Mouse (Mus musculus) forebrain, embryonic 10.5 days (tissue): ENCODE data around the gene Gcgr. TPM values are rescaled to one million over a fixed set of nuclear protein-coding genes. Genes with fewer than 3 reads are reported as not detected.
A peak's percentile ranks its signal among the peaks of the same experiment; 100 is the strongest.
"Not testable (repeated sequence)": the region's sequence is repeated elsewhere in the genome, so short reads cannot be mapped to it uniquely, and the experiment has no call there.

Experiments
- DNase-seq: peaks from one replicate; pipeline ENCODE4 v3.0.0-alpha.2; 2017; ENCODE audit warnings: low spot score; ENCODE audit errors: extremely low spot score
- H3K27ac ChIP-seq: fragments of 300-500 bp; sonication (generic); 2 replicates; pipeline ENCODE4 v1.5.1; 2016; ENCODE audit warnings: mild to moderate bottlenecking
- H3K27me3 ChIP-seq: fragments of 300-500 bp; sonication (generic); 2 replicates; pipeline ENCODE4 v1.6.1; 2016; ENCODE audit warnings: mild to moderate bottlenecking; ENCODE audit not compliant: poor library complexity, severe bottlenecking
- H3K36me3 ChIP-seq: fragments of 300-500 bp; sonication (generic); replicated peaks from 2 replicates; pipeline ENCODE4 v1.6.1; 2016; ENCODE audit warnings: mild to moderate bottlenecking, moderate library complexity
- H3K4me1 ChIP-seq: fragments of 300-500 bp; sonication (generic); 2 replicates; pipeline ENCODE4 v1.6.1; 2016
- H3K4me3 ChIP-seq: fragments of 300-500 bp; sonication (generic); 2 replicates; pipeline ENCODE4 v1.5.1; 2016; ENCODE audit warnings: mild to moderate bottlenecking, moderate library complexity
- H3K9me3 ChIP-seq: fragments of 300-500 bp; sonication (generic); 2 replicates; pipeline ENCODE4 v1.6.1; 2016; ENCODE audit warnings: mild to moderate bottlenecking, moderate library complexity
- WGBS: fragments of 180-500 bp; shearing (Covaris S2); methylation state at CpG from one replicate; pipeline ENCODE4 v1.1.7; 2016; 5-methylcytosine and 5-hydroxymethylcytosine counted together
- polyA plus RNA-seq: library from polyadenylated mRNA; unstranded; fragments of >200 nt; fragmentation: Nextera tagmentation; extraction: Ambion mirVana; gene quantifications from 2 replicates; pipeline ENCODE4 v1.2.1, GENCODE M21; 2016

Gcgr gene
- polyA plus RNA-seq, 1 experiment from 2014 or later, result 0.16 TPM

- Histone ChIP-seq H3K9me3 (no peaks in the 10 kb centered on the region), H3K4me1 (peaks cover 27% of the 10 kb centered on the region), H3K27ac (peak overlapping the region; percentile 82), H3K27me3 (peaks cover 9% of the 10 kb centered on the region), H3K4me3 (no peak overlapping the region), H3K36me3 (no peaks in the 10 kb centered on the region)
- WGBS, result 22% methylated on average over 4 of the region's 4 CpGs
- DNase-seq, result no peak
Measured at GRCm38 (mm10) chr11:120509940-120510339, 20.6 kb upstream of the Gcgr start.

- Histone ChIP-seq H3K4me3 (peak overlapping the region; percentile 40), H3K27ac (peak overlapping the region; percentile 82), H3K4me1 (peaks cover 29% of the 10 kb centered on the region), H3K9me3 (no peaks in the 10 kb centered on the region), H3K27me3 (peaks cover 9% of the 10 kb centered on the region), H3K36me3 (no peaks in the 10 kb centered on the region)
- DNase-seq, result no peak
- WGBS, result 1% methylated on average over 16 of the region's 16 CpGs
Measured at GRCm38 (mm10) chr11:120510375-120511030, 20.0 kb upstream of the Gcgr start.

GRCm38 (mm10) chr11:120512790-120513453 lies 17.6 kb upstream of the Gcgr start:
- WGBS, result 57% methylated on average over 6 of the region's 6 CpGs
- H3K4me3 ChIP-seq, result no peak overlapping the region

GRCm38 (mm10) chr11:120514262-120514661 lies 16.2 kb upstream of the Gcgr start:
- not testable (repeated sequence) for H3K27ac ChIP-seq, H3K4me3 ChIP-seq, H3K9me3 ChIP-seq, H3K27me3 ChIP-seq, DNase-seq, H3K36me3 ChIP-seq
- 95% methylated on average over 2 of the region's 2 CpGs for WGBS
- H3K4me1 ChIP-seq, result peaks cover 38% of the 10 kb centered on the region

More at GRCm38 (mm10) chr11:120512790-120513453, 17.6 kb upstream of the Gcgr start:
- DNase-seq, result no peak
- H3K9me3 ChIP-seq, result no peaks in the 10 kb centered on the region
- peaks cover 13% of the 10 kb centered on the region for H3K27me3 ChIP-seq
- H3K4me1 ChIP-seq, result peaks cover 34% of the 10 kb centered on the region
- H3K27ac ChIP-seq, result no peak overlapping the region
- H3K36me3 ChIP-seq, result no peaks in the 10 kb centered on the region

- no peaks in the 10 kb centered on the region for H3K9me3 ChIP-seq
- 21% methylated on average over 17 of the region's 17 CpGs for WGBS
- H3K27me3 ChIP-seq, result peaks cover 7% of the 10 kb centered on the region; the same call in 1 of the 2 replicates
- H3K27ac ChIP-seq, result peak overlapping the region; percentile 26; the same call in 1 of the 2 replicates
- peaks cover 32% of the 10 kb centered on the region for H3K4me1 ChIP-seq
- DNase-seq, result peak; percentile 88
- no peaks in the 10 kb centered on the region for H3K36me3 ChIP-seq
- no peak overlapping the region for H3K4me3 ChIP-seq
Measured at GRCm38 (mm10) chr11:120515611-120516010, 14.9 kb upstream of the Gcgr start.

GRCm38 (mm10) chr11:120517147-120517546 lies 13.4 kb upstream of the Gcgr start:
- Histone ChIP-seq H3K27ac (no peak overlapping the region), H3K4me1 (peaks cover 22% of the 10 kb centered on the region), H3K27me3 (peaks cover 4% of the 10 kb centered on the region; the same call in 1 of the 2 replicates), H3K4me3 (no peak overlapping the region), H3K9me3 (no peaks in the 10 kb centered on the region), H3K36me3 (no peaks in the 10 kb centered on the region)
- no peak for DNase-seq
- 84% methylated on average over 4 of the region's 4 CpGs for WGBS

GRCm38 (mm10) chr11:120518027-120518426 lies 12.5 kb upstream of the Gcgr start:
- H3K9me3 ChIP-seq, result no peaks in the 10 kb centered on the region
- WGBS, result 73% methylated on average over 6 of the region's 6 CpGs
- no peak overlapping the region for H3K27ac ChIP-seq

GRCm38 (mm10) chr11:120518558-120518957 lies 11.9 kb upstream of the Gcgr start:
- H3K36me3 ChIP-seq, result no peaks in the 10 kb centered on the region
- peaks cover 15% of the 10 kb centered on the region for H3K4me1 ChIP-seq
- H3K4me3 ChIP-seq, result no peak overlapping the region
- H3K9me3 ChIP-seq, result no peaks in the 10 kb centered on the region
- peaks cover 4% of the 10 kb centered on the region; the same call in 1 of the 2 replicates for H3K27me3 ChIP-seq
- H3K27ac ChIP-seq, result no peak overlapping the region
- WGBS, result 87% methylated on average over 6 of the region's 6 CpGs
- no peak for DNase-seq

More at GRCm38 (mm10) chr11:120518027-120518426, 12.5 kb upstream of the Gcgr start:
- DNase-seq, result no peak
- H3K4me1 ChIP-seq, result peaks cover 18% of the 10 kb centered on the region
- H3K4me3 ChIP-seq, result no peak overlapping the region
- no peaks in the 10 kb centered on the region for H3K36me3 ChIP-seq
- peaks cover 4% of the 10 kb centered on the region; the same call in 1 of the 2 replicates for H3K27me3 ChIP-seq

GRCm38 (mm10) chr11:120519738-120520137 lies 10.8 kb upstream of the Gcgr start:
- H3K4me3 ChIP-seq, result peak overlapping the region; percentile 6; the same call in 1 of the 2 replicates
- no peak overlapping the region for H3K27ac ChIP-seq
- peaks cover 15% of the 10 kb centered on the region for H3K4me1 ChIP-seq
- H3K36me3 ChIP-seq, result no peaks in the 10 kb centered on the region
- 64% methylated on average over 9 of the region's 9 CpGs for WGBS
- DNase-seq, result no peak
- H3K9me3 ChIP-seq, result no peaks in the 10 kb centered on the region
- peaks cover 4% of the 10 kb centered on the region; the same call in 1 of the 2 replicates for H3K27me3 ChIP-seq

- Histone ChIP-seq H3K27ac (no peak overlapping the region), H3K9me3 (no peaks in the 10 kb centered on the region), H3K4me1 (peaks cover 14% of the 10 kb centered on the region), H3K4me3 (no peak overlapping the region), H3K36me3 (no peaks in the 10 kb centered on the region), H3K27me3 (peaks cover 4% of the 10 kb centered on the region; the same call in 1 of the 2 replicates)
- 83% methylated on average over 9 of the region's 9 CpGs for WGBS
- no peak for DNase-seq
Measured at GRCm38 (mm10) chr11:120520498-120520897, 10.0 kb upstream of the Gcgr start.

- WGBS, result 93% methylated on average over 5 of the region's 5 CpGs
- H3K27ac ChIP-seq, result no peak overlapping the region
- no peak for DNase-seq
Measured at GRCm38 (mm10) chr11:120520967-120521540, 9.4 kb upstream of the Gcgr start.

GRCm38 (mm10) chr11:120522581-120522980 lies 7.9 kb upstream of the Gcgr start:
- peaks cover 3% of the 10 kb centered on the region for H3K27me3 ChIP-seq
- H3K4me1 ChIP-seq, result peaks cover 8% of the 10 kb centered on the region; the same call in 1 of the 2 replicates
- H3K9me3 ChIP-seq, result no peaks in the 10 kb centered on the region
- no peak overlapping the region for H3K4me3 ChIP-seq
- 90% methylated on average over 8 of the region's 8 CpGs for WGBS
- H3K36me3 ChIP-seq, result no peaks in the 10 kb centered on the region
- no peak overlapping the region for H3K27ac ChIP-seq
- DNase-seq, result no peak

More at GRCm38 (mm10) chr11:120520967-120521540, 9.4 kb upstream of the Gcgr start:
- no peaks in the 10 kb centered on the region for H3K9me3 ChIP-seq
- peaks cover 8% of the 10 kb centered on the region; the same call in 1 of the 2 replicates for H3K4me1 ChIP-seq
- H3K4me3 ChIP-seq, result no peak overlapping the region
- no peaks in the 10 kb centered on the region for H3K36me3 ChIP-seq
- H3K27me3 ChIP-seq, result peaks cover 3% of the 10 kb centered on the region; the same call in 1 of the 2 replicates
